Mouse (Mus musculus): ENCODE measurements at regions not wholly inside any gene's neighbourhood (a gene's known extent, or its start where the extent isn't known, plus 50 kb on each side); places are given as distances from the start of the nearest gene placed in this dataset.

DNA sequence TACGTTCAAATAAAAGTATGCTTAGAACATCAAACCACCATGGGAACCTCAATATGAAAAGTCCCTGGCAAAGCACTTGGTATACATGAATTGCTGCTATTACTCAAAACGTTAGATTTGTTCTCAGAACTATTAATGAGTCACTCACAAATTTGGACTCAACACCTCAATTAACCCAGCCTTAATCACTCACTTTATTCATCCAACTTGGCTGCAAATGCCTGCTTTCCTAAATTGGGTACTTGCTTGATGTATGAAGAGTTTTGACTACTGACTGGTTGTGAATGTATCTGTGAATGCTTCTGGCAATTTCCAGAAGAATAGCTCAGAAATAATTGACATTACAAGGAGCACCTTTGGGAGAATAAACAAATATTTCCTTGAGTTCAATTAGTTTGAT, 308.6 kb downstream of the Arl4a start:
- DNase-seq (ENCODE audit: low spot score): no peak

DNA sequence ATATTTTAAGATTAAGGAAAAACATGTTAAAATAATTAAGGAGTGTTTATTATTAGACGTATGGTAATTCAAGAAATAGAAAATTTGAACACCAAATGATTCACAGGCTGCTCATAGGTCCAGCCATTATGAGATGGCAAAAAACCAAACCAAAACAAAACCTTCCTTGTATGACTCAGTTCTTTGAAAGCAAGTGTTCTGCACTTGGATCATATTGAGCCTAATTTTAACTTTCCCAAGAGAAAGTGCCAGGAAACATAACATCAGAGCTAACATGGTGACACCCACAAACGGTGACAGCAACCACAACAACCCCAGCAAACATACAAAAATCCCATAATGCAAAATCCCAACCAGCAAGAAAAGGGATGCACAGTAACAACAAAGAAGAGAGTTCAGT, 313.7 kb downstream of the Arl4a start:
- no peak for DNase-seq (ENCODE audit: low spot score)

DNA sequence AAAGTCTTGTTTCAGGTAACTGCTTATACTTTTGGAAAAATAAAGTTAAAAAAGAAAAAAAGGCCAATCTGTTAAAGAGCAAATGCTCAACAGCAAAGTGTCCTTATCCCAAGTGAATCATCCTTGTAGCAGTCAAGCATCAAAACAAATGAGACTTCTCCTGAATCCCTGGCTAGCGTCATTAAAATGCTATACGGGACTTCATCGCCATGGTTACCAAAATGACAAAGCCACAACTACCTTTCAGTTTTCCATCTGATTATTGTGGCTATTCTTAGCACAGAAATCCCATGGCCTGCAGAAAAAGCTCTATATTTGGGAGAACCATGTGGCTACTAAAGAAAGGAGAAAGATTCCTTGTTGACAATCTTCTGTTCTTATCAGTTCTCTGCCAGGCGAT, 322.7 kb downstream of the Arl4a start:
- DNase-seq (ENCODE audit: low spot score): no peak

DNA sequence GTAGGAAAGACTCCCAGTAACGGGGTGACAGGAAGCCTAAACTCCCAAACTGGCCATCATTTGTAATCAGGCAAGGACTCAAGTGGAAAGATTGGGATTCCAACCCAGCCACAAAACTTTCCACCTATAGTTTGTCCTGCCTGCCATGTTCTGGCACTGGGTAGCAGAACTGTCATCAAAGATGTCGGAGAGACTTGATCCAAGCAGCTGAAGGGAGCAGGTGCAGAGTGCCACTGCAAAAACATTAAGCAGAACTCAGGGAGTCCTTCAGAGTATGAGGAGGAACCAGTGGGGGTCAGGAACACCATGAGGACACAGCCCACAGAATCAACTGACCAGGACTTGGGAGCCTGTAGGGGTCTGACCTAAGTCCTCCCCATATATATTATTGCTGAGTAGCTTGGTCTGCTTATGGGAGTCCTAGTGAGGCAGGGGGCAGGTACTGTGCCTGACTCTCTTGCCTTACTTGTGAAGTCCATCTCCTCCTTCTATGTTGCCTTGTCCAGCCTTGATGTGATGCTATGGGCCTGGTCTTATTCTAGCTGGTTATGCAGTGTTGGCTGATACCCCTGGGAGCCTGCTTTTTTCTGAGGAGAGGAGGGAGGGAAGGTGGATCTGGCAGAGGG, 323.5 kb downstream of the Arl4a start:
- DNase-seq (ENCODE audit: low spot score): no peak

DNA sequence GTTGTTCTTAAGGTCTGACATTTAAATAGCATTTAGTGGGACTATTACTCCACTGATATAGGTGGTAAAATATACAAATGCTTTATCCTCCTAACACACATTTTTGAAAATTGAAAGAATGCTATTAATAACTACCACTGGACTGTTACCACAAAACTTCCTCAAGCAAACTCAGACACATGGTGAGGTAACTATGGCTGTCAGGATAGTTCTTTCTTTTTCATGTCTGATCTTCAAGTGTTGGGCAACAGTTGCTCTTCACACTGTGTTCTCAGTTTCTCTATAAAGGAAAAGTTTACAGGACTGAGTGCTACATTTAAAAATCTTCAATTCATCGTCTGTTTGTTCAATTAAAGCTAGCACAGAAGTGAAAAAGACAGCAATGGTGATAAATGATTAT, 326.0 kb downstream of the Arl4a start:
- no peak for DNase-seq (ENCODE audit: low spot score)

DNA sequence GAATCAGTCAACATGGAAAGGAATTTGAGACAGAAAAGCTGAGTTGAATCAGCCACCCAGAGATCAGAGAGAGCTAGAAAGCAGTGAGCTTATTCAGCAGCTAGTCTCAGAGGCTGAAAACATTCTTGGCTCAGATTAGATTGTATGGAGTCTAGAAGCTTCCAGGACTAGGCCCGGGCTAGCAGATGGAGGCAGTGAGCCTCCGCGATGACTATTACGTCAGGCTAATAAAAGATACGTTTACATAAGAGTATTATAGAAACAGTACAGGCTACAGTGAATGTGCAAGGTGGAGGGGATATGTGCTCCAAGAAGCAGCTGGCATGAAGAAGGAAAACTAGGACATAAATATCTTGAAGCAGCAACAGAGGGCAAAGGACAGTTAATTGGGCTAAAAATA, 328.0 kb downstream of the Arl4a start:
- no peak for DNase-seq (ENCODE audit: low spot score)

DNA sequence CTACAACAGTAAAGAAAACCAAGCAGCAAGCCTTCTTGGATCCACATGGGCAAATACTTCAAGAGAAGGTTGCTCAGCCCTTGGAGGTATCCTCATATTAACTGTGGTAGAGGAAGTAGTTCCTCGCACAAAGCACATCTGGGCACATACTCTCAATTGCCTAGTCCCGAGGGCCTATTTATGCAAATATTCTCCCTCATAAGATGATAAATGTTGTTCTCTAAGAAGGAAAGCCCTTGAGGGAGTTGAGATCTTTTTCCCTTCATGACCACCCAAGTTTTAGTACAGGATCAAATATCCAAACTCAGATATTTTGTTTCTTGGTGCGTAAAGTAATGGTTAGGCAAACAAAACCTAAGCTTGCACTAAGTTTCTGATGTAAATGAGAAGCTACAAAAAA, 340.6 kb downstream of the Arl4a start:
- DNase-seq (ENCODE audit: low spot score): no peak

DNA sequence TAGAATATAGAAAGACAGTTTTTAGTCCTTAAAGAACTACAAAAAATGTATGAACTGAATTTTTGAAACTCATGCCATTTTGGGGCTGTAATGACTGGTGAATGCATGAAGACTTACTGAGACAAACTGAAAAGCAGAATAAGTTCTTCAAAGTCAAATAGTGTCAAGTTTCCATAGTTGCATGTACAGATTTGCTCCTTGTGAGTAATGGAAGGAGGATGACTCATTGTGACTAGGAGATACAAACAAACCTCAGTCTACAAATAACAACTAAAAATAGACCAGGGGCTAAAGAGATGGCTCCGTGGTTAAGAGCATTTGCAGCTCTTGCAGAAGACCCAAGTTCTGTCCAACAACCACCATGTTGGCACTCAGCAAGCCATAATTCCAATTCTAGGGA, 342.5 kb downstream of the Arl4a start:
- DNase-seq (ENCODE audit: low spot score): no peak

DNA sequence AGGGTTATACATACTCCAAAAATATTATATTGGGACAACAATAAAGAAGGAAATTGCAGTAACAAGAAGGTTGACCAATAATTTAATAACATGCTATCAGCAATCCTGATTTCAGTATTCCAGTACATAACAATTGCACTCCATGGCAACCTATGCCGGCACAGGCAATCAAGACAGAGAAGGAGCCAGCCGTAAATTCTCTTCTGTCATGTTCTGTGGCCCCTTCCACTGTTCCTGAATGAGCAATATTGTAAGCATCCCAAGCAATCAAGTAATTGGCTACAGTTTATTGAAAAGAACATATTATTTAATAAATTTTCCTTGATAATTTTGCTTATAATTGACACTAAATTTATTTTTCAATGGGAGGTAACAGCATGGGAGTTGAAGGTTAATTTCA, 345.8 kb downstream of the Arl4a start:
- no peak for DNase-seq (ENCODE audit: low spot score)

DNA sequence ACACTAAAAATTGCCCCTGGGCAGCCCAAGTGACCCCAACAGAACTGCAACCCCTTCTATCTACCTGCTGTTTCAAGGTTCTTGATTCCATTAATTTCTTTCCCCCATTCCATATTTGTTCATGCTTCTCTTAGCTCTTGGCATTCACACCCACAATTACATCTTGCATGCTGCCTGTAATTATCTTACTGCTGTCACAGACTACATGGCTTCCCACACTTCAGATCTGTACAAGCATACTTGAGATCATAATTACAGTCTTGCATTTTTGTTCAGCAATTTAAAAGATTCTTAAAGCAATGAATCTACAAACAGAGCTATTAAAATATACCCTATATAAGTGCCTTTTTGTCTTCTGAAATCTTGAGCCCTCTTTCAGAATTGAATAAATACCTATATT, 352.4 kb downstream of the Arl4a start:
- DNase-seq (ENCODE audit: low spot score): no peak

DNA sequence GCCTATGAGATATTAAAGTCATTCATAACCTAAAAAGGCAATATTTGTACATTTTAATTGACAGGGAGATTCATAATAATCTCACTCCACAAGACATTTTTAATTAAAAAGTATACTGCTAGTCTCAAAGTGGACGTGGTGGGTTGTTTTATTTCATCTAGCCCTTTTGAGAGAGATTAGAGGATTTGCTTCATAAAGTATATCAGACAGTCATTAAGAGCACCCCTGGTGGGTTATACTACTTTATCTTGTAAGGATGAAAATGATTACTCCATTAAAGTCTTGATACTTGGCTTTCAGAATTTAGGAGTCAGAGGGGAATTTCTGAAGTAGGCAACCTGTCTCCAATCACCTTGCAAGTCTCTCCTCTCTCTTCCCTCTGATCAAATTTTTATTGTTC, 355.7 kb downstream of the Arl4a start:
- no peak for DNase-seq (ENCODE audit: low spot score)

DNA sequence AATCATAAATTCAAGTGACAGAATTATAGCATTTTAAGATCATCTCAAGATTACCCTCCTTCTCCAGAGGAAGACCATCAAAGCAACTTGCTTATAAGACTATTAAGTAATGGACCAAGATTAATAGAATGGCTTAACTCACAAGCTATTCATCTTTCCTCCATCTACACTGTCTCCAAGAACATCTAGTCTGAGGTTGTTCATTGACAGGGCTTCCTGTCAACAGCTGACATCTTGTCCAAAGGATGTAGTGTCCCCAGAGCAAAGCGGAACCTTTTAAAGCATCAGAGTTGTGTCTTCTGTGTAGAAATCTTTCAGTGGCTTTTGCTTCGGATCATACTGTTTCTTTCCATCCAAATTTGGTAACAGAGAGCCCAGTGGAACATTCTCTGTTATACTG, 362.2 kb downstream of the Arl4a start:
- DNase-seq (ENCODE audit: low spot score): no peak

DNA sequence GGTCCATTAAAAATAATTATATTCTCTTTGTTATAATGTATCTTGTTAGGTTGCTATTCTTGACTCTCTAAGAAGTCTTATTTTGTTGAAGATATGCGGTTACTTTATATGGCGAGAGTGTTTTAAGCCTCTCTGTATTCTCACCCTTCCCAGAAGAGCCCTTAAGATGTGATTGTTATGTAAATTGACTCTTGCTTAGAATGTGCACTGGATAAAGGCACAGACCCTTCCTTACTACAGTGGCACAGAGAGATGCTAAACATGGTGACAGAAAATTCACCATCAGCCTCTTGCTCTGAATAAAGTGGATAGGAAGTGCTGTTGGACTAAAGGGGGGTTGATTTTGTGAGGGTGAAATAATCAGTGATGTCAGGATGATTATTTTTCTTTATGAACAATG, 370.1 kb downstream of the Arl4a start:
- DNase-seq (ENCODE audit: low spot score): no peak

DNA sequence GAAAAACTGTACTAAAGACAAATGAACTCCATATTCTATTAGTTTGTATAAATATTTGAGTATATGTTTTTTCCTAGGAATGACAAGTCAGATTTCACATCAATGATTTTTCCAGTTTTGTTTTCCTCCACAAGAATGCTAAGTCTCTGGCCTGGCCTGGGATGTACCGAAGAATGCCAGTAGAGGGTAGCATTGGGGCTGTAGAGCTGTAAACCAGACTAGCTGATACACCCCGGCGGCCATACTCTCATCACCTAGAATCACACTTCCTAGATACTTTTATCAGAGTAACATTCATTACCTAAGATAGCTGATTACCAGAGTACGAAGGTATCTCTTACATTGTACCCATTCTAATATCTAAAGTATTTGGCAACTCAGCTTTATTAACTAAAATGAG, 372.4 kb downstream of the Arl4a start:
- no peak for DNase-seq (ENCODE audit: low spot score)

DNA sequence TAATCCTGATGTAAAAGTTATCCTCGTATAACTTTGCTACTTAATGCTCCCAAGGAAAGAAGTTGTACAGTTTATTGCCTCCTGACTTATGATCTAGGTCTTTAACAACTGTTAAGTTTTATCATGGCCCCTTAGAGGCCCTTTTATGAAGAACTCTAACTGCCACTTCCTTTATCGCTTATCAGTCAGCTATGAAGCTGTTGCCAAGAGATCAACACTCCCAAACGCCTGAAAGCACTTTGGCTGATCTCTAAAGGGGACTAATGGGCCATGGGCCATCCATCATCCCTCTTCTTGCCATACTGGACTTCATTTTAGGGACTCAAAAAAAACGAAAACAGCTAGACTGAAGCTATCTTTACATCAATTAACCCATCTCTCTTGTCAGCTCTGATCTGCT, 377.4 kb downstream of the Arl4a start:
- no peak for DNase-seq (ENCODE audit: low spot score)

DNA sequence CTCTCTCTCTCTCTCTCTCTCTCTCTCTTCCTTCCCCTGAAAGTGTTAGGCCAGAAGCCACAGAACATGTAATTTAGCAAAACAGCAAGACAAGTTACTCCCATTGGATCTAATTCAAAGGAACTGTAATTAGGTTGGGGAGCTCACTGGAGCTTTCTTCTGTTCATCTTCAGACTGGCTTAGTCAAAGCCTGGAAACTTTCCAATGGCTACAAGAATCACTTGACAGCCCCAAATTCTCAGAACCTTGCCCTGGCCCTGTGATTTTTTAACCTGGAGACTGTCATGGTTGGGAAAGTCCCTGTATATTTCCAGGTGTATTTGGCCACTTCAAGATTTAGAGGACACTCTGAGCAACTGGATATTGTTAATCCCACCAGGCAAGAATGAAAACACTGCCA, 381.2 kb downstream of the Arl4a start:
- DNase-seq (ENCODE audit: low spot score): no peak

DNA sequence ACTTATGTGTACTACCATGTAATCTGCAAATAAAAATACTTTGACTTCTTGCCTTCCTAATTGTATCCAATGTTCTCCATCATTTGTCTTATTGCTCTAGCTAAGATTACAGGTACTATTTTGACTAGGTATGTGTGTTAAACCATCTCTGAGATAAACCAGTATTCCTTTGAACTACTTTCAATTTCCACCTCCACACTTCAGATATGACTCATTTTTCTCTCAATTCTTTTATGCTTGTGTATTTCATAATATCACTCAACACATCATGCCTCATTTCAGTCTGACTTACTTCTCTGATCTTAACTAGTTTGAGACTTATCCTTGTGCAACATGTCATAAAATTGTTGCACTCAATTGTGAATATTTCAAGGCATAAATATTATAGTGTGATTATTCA, 388.9 kb downstream of the Arl4a start:
- no peak for DNase-seq (ENCODE audit: low spot score)

DNA sequence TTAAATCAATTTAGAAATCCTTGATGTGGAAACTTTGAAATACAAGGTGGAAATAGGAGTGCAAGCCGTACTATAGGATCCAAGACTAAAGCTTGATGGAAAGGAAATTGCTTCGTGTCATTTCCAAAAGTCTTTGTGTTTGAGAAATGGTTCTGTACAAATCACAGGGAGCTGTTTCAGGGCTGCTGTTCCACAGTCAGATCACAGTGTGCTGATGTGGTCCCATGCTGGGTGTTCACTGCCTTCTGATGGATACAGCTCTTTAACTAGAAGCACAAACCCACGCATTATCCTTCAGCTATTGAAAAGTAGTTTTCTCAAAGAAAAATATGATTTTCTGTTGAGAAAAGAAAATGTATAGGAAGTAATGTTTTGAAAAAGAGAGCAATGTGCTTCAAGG, 391.3 kb downstream of the Arl4a start:
- DNase-seq (ENCODE audit: low spot score): no peak

DNA sequence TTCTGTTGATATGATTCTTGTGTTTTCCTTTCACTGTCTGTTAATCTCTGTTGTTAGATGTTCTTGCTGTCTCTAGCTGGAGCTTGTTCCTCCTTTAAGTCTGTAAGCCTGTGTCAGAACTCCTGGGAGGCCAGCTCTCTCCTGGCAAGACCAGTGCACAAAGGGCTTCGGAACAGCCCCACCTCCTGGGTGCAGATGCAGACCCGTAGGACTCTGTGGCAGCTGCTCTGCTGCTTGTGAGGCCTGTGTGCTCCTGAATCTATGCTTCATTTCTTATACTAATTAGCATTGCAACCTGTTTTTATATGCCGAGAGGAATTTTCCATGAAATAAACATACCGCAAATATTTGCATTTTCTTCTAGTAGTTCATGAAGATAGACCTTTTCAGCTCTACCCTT, 392.2 kb downstream of the Arl4a start:
- no peak for DNase-seq (ENCODE audit: low spot score)

DNA sequence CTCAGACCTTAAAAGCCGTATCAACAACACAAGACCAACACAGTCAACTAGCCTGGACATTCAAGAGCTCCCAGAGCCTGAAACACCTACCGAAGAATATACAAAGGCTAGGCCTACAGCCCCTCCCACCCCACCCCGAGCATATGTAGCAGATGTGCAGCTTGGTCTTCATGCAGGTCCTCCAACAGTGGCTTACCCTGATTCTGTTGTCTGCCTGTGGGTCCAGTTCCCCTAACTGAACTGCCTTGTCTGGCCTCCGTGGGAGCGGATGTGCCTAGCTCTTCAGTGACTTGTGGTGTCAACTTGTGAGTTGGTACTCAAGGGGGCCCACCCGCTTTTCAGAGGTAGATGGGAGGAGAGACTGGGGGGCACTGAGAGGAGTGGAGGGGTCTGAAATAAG, 398.6 kb downstream of the Arl4a start:
- DNase-seq (ENCODE audit: low spot score): no peak

DNA sequence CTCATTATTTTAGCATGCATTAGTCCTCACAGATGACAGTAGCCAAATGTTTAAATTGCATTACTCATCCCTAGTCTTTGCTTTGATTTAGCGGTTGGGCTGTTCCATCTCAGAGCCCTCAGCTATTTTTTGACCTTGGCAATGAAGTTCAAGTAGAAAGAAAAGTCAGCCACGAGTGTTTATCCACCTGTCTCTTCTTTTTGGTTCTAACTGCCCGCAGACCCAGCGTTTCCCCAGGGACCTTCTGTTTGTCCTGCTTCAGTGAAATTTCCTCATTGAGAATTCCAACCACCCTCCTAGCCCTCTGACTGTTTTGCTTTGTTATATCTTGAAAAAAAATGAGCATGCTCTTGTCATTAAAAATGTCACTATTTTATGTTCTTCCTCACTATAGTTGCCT, 403.5 kb downstream of the Arl4a start:
- no peak for DNase-seq (ENCODE audit: low spot score)

DNA sequence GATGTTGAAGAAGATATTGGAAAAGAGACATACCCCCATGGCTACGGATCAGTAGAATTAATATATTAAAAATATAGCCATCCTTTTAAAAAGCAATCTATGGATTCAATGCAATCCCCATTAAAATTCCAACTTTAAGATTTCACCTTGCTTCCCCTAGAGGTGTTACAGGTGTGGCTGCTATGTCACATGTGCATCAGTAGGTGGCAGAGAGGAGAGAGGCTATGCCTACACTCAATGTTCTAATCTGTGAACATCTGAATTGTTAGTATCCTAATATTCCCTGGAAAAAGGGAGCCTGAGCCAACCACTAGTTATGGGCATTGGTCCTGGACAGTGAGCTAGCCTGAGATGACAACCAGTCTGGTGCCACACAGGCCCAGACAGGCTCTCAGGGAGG, 416.6 kb downstream of the Arl4a start:
- DNase-seq (ENCODE audit: low spot score): no peak

DNA sequence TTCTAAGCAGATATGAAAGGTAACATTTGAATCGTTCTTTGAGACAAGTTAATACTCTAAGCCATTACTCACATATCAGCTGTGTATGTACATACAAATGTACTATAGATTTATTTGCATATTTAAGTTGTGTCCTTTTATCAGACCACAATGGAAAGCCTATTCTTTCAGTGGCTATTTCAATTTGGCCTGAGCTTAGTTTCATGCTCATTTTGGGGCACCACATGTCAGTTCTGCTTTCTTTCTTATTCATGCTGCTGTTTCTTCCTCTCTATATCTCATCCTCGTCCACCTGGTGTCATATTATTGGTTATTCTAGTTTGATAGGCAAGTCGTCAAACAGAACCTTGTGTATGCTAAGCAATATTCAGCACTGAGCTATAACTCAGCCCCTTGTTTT, 432.5 kb downstream of the Arl4a start:
- DNase-seq (ENCODE audit: low spot score): no peak

DNA sequence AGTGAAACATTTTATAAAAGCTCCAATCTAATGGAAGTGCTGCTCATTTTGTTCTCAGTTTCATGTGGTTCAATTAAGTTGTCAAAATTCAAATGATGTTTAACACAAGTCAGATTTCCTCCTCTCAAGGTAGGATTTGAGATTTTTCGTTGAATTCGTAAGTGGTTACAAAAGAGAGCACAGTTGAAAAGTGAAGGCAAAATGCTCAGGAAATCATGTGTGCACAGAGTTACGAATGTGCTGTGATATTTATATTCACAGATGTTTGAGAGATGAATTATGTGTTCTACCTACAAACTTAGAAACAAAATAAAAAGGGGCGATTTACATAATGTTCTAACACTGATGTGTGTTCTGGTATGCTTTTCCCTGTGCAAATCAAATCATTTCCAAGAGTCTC, 433.1 kb downstream of the Arl4a start:
- no peak for DNase-seq (ENCODE audit: low spot score)

DNA sequence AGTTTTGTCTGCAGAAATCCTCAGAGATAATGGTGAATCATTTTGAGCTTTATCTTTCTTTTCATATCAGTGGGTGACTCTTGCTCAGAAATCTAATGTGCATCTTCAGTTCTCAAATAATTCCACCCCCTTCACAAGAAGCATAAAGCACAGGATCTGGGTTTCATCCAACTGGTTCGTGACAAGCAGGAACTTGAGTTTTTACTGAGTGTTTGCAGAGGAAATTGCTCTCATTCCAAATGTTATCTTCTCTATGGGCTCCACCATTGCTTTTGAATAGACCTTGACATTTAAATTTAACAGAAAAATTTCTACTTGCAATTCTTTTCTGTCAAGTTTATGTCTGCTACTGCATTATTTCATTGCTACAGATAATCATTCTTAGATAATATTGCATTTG, 443.1 kb downstream of the Arl4a start:
- DNase-seq (ENCODE audit: low spot score): no peak

Measured in spleen, adult 12 weeks (tissue).